Mouse (Mus musculus): ENCODE measurements around the gene Abtb1. TPM values are rescaled to one million over a fixed set of nuclear protein-coding genes. Genes with fewer than 3 reads are reported as not detected.

Gene Abtb1
- polyA plus RNA-seq, 1 experiment: 90.8 TPM

DNA sequence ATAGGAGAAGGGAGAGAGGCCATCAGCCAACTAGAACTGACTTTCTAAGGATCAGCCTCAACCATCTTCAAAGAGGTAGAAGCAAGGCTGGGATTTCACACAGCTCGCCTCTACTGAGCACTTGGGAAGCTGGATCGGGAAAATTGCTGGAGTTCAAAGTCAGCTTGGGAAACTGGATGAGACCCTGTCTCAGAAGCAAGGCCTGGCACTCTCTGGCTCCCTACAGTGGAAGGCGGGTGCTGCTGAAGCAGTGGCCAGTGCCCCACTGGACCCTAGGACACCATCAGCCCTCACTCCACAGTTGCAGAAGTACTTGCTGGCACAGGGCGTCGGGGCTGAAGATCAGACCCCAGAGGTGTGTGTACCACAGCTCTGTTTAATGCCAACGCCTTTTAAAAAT is 16.0 kb upstream of the Abtb1 start:
- no peak overlapping the region for H3K4me3 ChIP-seq (replicated peaks; ENCODE audit: extremely low read depth, low read depth, low read length)
- TF ChIP-seq CTCF (IDR thresholded peaks at IDR 0.05; ENCODE audit: insufficient read depth, low read length) (no peak), POLR2A (IDR thresholded peaks at IDR 0.05; ENCODE audit: borderline replicate concordance, extremely low read depth, low read depth, low read length) (no peak)
- H3K4me1 ChIP-seq (ENCODE audit: control insufficient read depth, insufficient read depth, low read length): no peaks in the 10 kb centered on the region
- 81% methylated on average over 6 of the region's 6 CpGs for WGBS
- DNase-seq: no peak

DNA sequence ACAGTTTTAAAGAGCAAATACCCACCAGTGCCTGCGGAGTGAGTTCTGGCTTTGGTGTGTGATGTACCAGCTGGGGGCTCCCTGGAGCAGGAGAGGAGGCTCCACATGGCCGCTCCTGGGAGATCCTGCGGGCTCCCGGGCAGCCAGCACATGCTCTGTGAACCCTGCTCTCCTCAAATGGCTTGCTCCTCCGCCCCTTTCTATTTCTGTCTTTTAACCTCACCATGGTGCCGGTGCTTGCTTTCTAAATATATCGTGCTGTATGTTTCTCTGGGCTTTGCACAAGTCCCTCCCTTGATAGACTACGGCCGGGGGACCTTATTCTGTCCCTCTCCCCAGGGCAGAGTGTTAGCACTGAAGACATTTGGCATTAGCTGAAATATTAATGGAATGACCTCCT is 15.5 kb upstream of the Abtb1 start:
- 27% methylated on average over 9 of the region's 9 CpGs for WGBS
- no peak for DNase-seq
- TF ChIP-seq CTCF (IDR thresholded peaks at IDR 0.05; ENCODE audit: insufficient read depth, low read length): no peak
- TF ChIP-seq POLR2A (IDR thresholded peaks at IDR 0.05; ENCODE audit: borderline replicate concordance, extremely low read depth, low read depth, low read length): no peak

DNA sequence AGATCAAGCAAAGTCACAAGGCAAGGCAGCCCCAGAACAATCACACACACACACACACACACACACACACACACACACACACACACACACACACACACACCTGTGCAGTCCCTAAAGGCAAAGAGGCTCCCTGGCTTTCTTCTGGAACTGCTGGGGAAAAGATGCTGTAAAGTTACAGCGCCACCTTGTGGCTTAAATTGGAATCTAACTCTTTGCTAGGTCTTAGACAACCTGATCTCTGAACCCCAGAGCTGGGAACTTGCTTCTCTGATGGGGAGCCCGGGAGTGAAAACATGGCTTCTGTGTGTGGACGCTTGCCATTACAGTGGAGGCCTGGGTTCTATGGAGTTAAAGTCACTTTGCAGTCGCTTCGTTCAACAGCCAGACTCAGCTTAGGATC is 13.9 kb upstream of the Abtb1 start:
- no peak overlapping the region for H3K4me3 ChIP-seq (replicated peaks; ENCODE audit: extremely low read depth, low read depth, low read length)
- peak; percentile 34 for DNase-seq
- H3K4me1 ChIP-seq (ENCODE audit: control insufficient read depth, insufficient read depth, low read length): no peaks in the 10 kb centered on the region
- 26% methylated on average over 5 of the region's 5 CpGs for WGBS
- TF ChIP-seq POLR2A (IDR thresholded peaks at IDR 0.05; ENCODE audit: borderline replicate concordance, extremely low read depth, low read depth, low read length) (no peak), CTCF (IDR thresholded peaks at IDR 0.05; ENCODE audit: insufficient read depth, low read length) (no peak)

More for the DNA sequence above, 15.5 kb upstream of the Abtb1 start:
- no peak overlapping the region for H3K4me3 ChIP-seq (replicated peaks; ENCODE audit: extremely low read depth, low read depth, low read length)
- no peaks in the 10 kb centered on the region for H3K4me1 ChIP-seq (ENCODE audit: control insufficient read depth, insufficient read depth, low read length)

DNA sequence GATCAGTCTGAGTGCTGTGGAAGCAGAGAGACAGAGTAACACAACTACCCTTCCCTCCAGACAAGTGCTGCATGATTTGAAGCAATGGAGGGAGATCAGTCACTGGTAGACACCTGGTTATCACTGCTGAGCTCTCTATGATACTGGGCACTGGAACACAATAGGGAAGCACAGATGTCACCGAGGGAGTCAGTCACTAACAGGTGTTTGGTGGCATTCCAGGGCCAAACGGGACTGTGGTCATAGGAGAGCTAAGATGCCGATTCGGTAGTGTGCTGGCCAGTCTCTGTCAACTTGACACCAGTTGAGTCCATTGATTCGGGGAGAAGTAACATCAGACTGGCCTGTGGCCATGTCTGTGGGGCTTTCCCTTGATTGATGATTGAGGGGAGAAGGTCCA is 12.7 kb upstream of the Abtb1 start:
- 72% methylated on average over 5 of the region's 5 CpGs for WGBS
- TF ChIP-seq CTCF (IDR thresholded peaks at IDR 0.05; ENCODE audit: insufficient read depth, low read length) (no peak), POLR2A (IDR thresholded peaks at IDR 0.05; ENCODE audit: borderline replicate concordance, extremely low read depth, low read depth, low read length) (no peak)
- no peak for DNase-seq
- Histone ChIP-seq H3K4me3 (replicated peaks; ENCODE audit: extremely low read depth, low read depth, low read length) (no peak overlapping the region), H3K4me1 (ENCODE audit: control insufficient read depth, insufficient read depth, low read length) (no peaks in the 10 kb centered on the region)

DNA sequence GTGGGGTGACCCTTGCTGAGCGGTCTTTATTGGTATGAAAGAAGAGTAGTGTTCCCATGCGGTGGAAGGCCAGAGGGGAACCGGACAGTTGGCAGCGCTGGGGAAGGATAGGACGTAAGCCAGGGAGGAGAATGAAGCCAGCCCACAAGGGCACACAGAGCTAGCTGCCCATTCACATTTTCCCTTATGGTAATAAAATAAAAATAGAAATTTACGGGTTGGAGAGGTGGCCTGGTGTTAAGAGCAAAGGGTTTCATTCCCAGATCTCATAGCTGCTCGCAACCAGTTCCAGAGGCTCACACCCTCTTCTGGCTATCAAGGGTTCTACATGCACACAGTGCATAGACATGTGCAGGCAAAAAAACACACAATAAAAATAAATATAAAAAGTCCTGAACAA is 8.2 kb upstream of the Abtb1 start:
- WGBS: 81% methylated on average over 7 of the region's 7 CpGs
- no peak for DNase-seq
- TF ChIP-seq CTCF (IDR thresholded peaks at IDR 0.05; ENCODE audit: insufficient read depth, low read length): no peak
- no peak for TF ChIP-seq POLR2A (IDR thresholded peaks at IDR 0.05; ENCODE audit: borderline replicate concordance, extremely low read depth, low read depth, low read length)

DNA sequence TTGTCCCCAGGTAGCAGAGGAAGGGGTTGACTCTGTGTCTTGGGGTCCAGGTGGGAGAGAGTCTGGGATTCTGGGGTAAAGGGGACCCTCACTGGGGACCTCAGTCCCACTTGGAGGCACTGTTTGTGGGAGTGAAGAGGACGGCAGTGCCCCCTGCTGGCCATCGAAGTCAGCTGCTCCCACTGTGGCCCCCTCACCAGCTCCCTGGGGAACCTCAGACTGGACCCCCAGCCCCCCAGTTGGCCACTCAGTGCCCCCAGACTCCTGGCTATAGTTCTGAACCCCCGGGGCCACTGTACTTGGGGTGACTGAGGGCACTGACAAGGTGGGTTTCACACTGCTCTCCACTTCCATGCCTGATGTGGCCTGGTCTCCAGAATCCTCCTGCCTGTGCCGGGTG is 7.5 kb upstream of the Abtb1 start:
- 57% methylated on average over 4 of the region's 4 CpGs for WGBS

More for the DNA sequence above, 8.2 kb upstream of the Abtb1 start:
- Histone ChIP-seq H3K4me1 (ENCODE audit: control insufficient read depth, insufficient read depth, low read length) (no peaks in the 10 kb centered on the region), H3K4me3 (replicated peaks; ENCODE audit: extremely low read depth, low read depth, low read length) (no peak overlapping the region)

DNA sequence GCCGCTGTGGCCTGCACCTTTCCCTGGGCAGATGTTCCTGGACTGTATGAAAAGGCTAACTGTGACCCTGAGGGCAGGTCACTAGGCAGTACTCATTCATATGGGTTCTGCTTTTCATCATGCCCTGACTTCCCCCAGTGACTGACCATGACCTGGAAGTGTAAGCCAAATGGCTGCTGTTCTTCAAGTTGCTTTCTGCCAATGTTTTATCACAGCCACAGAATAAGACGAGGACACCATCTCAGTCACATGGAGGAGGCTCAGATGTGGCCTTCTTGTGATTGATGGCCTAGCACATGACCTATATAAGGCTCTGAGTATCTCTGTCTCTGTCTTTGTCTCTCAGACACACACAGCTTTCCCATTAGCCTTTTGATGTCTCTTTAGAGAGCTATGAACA is 5.8 kb upstream of the Abtb1 start:
- 59% methylated on average over 2 of the region's 2 CpGs for WGBS
- no peak for DNase-seq
- TF ChIP-seq CTCF (IDR thresholded peaks at IDR 0.05; ENCODE audit: insufficient read depth, low read length) (no peak), POLR2A (IDR thresholded peaks at IDR 0.05; ENCODE audit: borderline replicate concordance, extremely low read depth, low read depth, low read length) (no peak)
- Histone ChIP-seq H3K4me1 (ENCODE audit: control insufficient read depth, insufficient read depth, low read length) (no peaks in the 10 kb centered on the region; the same call in 1 of the 2 replicates), H3K4me3 (replicated peaks; ENCODE audit: extremely low read depth, low read depth, low read length) (no peak overlapping the region)

More for the DNA sequence above, 7.5 kb upstream of the Abtb1 start:
- no peaks in the 10 kb centered on the region for H3K4me1 ChIP-seq (ENCODE audit: control insufficient read depth, insufficient read depth, low read length)
- peak; percentile 42 for DNase-seq
- no peak overlapping the region for H3K4me3 ChIP-seq (replicated peaks; ENCODE audit: extremely low read depth, low read depth, low read length)
- TF ChIP-seq CTCF (IDR thresholded peaks at IDR 0.05; ENCODE audit: insufficient read depth, low read length) (peak; percentile 57), POLR2A (IDR thresholded peaks at IDR 0.05; ENCODE audit: borderline replicate concordance, extremely low read depth, low read depth, low read length) (no peak)

DNA sequence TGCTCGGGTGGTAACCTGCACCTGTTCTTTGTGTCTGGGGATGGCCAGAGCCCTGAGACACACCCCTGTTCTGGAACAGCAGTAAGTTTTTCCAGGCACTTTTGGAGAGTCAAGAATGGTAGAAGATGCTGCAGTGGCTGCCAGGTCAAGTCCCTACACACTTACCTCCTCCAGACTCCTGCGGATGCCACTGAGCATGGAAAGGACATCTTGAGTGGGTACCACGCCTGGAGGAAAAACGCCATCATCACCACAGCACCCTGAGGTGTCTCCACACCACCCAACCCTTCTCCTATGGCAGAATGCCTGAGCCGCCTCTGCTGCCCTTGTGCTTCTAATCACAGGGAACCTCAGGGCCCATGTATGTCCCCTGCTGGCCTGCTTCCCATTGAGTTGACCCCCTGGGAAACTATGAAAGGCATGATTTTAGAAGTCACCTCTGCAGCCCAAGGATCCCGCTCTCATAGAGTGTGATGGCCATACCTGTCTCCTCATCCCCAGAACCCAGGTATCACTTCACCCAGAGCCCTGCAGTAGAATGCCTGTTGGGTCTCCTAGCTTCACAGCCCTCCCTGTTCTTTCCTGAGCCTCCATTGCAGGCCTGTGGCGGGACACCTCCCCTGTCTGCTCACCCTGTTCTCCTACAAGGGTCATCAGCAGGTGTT is 3.2 kb upstream of the Abtb1 start:
- Histone ChIP-seq H3K4me3 (replicated peaks; ENCODE audit: extremely low read depth, low read depth, low read length) (no peak overlapping the region), H3K4me1 (ENCODE audit: control insufficient read depth, insufficient read depth, low read length) (peaks cover 5% of the 10 kb centered on the region)
- DNase-seq: no peak
- WGBS: 90% methylated on average over 7 of the region's 7 CpGs
- TF ChIP-seq CTCF (IDR thresholded peaks at IDR 0.05; ENCODE audit: insufficient read depth, low read length): no peak
- no peak for TF ChIP-seq POLR2A (IDR thresholded peaks at IDR 0.05; ENCODE audit: borderline replicate concordance, extremely low read depth, low read depth, low read length)

DNA sequence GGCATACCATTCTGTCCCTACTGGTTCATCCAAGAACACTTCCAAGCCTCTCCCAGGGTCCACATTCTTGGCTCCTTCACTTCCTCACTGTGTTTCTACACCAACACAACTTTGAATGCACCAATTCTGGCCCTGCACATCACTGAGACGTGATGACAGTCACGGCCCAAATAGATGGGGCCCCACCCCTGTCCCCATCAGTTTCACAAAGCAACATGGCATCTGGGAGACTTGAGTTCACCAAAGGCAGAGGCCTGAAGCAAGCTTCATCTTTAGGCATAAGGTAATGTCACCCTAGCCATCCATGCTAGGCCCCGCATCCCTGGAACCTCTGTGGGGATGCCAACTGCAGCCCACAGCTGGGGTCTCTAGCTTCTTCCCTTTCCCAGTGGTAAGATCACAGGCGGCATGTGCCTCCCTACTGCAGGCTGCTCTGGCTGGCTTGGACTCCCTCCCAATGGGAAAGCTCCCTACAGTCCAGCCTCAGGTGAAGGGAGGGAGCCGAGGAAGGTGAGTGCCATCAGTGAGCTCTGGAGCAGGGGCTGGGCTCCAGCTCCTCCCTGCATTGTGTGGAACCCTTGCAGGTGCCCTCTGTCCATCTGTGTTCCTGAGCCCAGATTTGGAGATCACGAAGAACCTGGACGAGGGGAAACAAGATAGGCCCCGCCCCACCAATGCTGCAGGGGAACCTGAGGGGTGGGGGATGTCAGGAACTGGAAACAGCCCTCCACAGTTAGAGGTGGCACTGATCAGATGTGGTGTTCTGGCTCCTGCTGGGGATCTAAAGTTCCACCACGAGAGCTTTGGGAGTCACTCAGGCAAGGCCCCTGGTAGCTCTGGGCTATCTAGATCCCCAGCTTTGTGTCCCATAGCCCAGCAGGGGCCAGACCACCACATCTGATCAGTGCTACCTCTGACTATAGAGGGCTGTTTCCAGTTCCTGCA is 2.3 kb upstream of the Abtb1 start:
- Histone ChIP-seq H3K4me1 (ENCODE audit: control insufficient read depth, insufficient read depth, low read length) (peaks cover 5% of the 10 kb centered on the region), H3K4me3 (replicated peaks; ENCODE audit: extremely low read depth, low read depth, low read length) (no peak overlapping the region)
- WGBS: 85% methylated on average over 9 of the region's 9 CpGs
- DNase-seq: no peak
- TF ChIP-seq POLR2A (IDR thresholded peaks at IDR 0.05; ENCODE audit: borderline replicate concordance, extremely low read depth, low read depth, low read length): no peak
- TF ChIP-seq CTCF (IDR thresholded peaks at IDR 0.05; ENCODE audit: insufficient read depth, low read length): no peak

All from lung, adult 2 months (tissue).